Mouse (Mus musculus) liver, postnatal 0 days (tissue): Measurements from ENCODE around the gene Rab43.

Experiments used
- CTCF ChIP-seq: sonication (generic); IDR thresholded peaks from 2 replicates; pipeline ENCODE4 v1.5.1; 2016; ENCODE audit warnings: antibody characterized with exemption, low read depth
- EP300 ChIP-seq: IDR thresholded peaks from 2 replicates; pipeline ENCODE4 v1.6.1; 2016; ENCODE audit warnings: antibody characterized with exemption, low read depth, mild to moderate bottlenecking

DNA sequence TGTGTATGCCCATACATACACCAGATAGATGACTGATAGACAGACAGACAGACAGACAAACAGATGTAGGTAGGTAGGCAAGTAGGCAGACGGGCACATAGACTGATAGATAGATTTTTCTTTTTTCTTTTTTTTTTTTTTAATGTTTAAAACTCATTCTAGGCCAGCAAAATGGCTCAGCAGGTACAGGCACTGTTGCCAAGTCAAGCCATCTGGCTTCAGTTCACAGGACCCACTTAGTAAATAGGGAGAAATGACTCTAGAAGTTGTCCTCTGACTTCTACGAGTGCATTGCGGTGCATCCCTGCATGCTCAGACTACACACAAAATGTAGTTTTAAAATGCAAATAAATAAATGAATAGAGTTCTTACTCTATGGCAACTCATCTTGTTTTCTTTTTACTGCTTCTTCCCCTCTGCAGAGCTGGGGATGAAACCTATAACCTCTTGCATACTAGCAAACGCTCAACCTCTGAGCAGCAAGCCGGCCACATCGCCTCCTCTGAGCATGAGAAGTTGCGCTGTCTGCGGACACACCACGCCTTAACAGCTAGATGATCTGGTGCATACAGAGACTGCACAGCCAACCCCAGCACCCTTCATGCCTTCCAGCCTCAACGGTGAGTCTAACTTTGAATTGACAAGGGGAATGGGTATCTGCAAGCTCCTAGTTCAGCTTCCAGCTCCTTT lies 18.0 kb downstream of the Rab43 start:
- TF ChIP-seq CTCF (no peak), EP300 (no peak)
